Mouse (Mus musculus): ENCODE data around the gene Dnajb3.
"Not testable (repeated sequence)": the region's sequence is repeated elsewhere in the genome, so short reads cannot be mapped to it uniquely, and the experiment has no call there.

The Dnajb3 gene

GRCm38 (mm10) chr1:88231803-88232499 lies 26.4 kb upstream of the Dnajb3 start:
- in situ Hi-C loops (cut with MboI, MseI) = no loop called here

GRCm38 (mm10) chr1:88230981-88231802 lies 25.6 kb upstream of the Dnajb3 start:
- in situ Hi-C loops (cut with MboI, MseI) = no loop called here

- in situ Hi-C loops (cut with MboI, MseI) = no loop called here
These were observed 24.8 kb upstream of the Dnajb3 start for GRCm38 (mm10) chr1:88230421-88230820.

DNA sequence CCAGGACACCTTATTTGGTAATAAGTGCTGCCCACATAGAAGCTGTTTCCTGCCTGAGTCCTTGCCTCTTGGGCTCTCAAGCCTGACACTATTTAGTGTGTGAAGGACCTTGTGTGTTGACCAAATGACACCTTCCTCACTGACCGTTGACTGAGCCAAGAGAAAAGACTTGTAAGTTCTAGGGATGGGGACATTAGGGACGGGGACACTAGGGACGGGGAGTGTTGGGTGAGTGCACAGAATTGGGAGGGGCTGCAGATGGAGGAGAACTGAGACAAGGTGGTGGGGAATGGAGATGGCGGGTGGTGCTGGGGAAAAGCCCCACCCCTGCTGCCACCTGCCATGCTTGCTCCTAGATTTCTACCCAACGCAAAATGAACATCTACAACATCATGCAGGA lies 24.4 kb upstream of the Dnajb3 start:
- in situ Hi-C loops (cut with MboI, MseI) = no loop called here

DNA sequence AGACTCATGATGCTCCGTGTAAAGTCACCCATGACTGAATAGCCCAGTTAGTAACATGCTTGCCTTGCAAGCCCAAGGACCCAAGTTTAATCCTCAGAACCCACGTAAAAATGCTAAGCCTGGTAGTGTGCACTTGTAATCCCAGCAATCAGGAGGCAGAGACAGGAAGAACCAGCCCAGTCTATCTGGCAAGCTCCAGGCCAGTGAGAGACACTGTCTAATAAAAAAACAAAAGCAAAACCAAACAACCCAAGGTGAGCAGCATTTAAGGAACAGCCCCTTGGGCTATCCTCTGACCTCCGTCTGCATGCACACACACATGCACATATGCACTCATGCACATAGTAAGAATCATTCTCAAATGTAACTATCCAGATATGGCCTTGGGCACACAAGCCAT lies 24.0 kb upstream of the Dnajb3 start:
- in situ Hi-C loops (cut with MboI, MseI) = no loop called here

DNA sequence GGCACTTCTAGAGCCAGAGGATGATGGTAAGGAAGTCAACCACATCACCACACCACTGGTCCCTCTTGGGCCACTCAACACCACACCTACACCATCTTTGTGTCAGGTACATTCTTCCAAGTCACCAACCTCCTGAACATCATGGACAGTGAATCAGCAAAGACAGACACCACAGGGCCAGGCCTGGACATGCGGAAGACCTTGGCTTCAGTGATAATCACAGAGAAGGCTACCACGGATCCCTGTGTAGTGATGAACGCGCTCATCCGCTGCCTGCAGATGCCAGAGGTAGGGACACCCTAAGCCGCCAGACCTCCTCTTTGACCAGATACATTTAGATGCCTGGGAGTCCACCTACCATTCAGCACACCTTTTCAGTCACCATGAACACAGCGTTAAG lies 22.5 kb upstream of the Dnajb3 start:
- in situ Hi-C loops (cut with MboI, MseI) = no loop called here

DNA sequence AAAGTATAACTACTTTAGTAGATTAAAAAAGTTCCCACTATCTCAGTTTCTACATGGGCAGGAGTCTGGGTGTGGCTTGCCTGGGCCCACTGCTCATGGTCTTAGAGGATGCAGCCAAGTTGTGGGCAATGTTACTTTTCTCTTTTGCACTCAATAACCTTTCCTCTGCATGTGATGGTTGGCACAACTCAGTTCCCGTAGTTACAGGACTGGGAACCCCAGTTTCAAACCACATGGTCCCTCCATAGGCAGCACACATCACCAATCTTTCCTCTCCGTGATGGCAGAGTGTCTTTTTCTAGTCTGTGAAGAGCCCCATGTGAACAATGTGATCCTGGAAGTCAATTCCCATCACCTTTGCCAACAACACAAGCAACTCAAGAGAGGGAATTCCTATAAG lies 21.9 kb upstream of the Dnajb3 start:
- in situ Hi-C loops (cut with MboI, MseI) = no loop called here

GRCm38 (mm10) chr1:88226670-88227379 lies 21.2 kb upstream of the Dnajb3 start, which contains the start of gene Mroh2a:
Gene Mroh2a (plus strand): TSS chr1:88226986.
- in situ Hi-C loops (cut with MboI, MseI) = no loop called here

GRCm38 (mm10) chr1:88225741-88226140 lies 20.2 kb upstream of the Dnajb3 start:
- in situ Hi-C loops (cut with MboI, MseI) = no loop called here

DNA sequence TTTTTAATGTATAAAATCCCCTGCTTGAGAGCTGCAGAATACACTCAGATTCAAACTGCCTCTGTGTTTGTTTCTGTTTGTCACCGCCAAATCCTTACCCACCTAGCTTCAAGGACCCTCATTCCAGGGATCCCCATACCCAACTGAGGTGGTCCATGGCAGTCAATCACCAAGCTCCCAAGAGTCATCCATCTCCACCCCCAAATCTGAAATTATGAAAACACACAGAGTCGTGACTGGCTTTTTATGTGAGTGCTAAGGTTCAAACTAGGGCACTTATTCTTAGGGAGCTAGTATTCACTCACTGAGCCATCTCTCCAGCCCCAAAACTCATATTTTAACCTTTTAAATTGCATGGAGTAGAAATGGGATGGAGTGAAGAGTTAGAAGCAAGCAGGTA lies 19.7 kb upstream of the Dnajb3 start:
- in situ Hi-C loops (cut with MboI, MseI) = not testable (repeated sequence)

DNA sequence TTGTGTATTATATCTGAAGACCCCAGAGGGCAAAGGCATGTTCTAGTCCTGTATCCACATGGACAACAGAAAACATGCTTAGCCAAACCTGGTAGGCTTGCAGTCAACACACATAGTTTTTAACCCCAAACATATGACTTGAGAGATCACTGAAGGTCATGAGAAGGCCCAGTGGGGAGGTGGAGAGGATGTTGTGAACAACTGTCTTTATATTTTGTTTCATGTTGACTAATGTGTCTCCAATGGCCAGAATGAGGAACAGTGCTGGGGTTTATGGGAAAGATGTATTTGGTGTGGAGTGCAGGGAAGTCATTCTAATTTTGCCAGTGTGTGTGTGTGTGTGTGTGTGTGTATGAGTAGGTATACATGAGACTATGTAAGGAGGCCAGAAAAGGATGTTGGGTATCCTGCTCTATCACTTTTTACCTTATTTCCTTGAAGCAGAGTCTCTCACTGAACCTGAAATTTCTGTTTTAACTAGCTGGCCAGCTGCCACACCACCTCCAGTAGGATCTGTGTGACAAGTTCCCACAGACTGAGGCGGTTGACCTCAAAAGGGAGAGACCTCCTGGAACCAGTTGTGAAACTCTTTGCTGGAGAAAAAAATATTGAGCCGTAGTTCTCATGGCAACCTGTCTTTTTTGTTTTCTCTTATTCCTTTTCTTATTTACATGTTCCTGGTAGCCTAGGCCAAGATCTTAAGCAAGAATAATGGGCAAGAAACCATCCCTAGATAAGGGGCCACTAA lies 18.6 kb upstream of the Dnajb3 start:
- in situ Hi-C loops (cut with MboI, MseI) = no loop called here

DNA sequence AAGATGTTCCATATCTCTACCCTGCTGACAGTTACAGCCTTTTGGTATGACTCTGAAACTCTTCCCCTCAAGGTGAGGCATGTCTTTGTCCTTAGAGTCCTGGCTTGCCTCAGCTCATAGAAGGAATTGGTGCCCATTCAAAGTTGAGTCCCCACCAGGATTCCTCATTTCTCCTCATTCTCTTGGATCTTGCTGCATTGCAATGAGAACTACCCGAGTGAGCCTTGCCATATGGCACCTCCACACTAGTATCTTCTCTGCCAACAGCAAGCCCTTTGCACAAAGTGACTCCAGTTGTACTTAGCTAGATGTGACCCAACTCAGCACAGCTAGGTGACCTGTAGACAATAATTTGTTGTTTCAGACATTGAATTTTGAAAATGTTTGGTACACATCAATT lies 18.0 kb upstream of the Dnajb3 start:
- in situ Hi-C loops (cut with MboI, MseI) = no loop called here

DNA sequence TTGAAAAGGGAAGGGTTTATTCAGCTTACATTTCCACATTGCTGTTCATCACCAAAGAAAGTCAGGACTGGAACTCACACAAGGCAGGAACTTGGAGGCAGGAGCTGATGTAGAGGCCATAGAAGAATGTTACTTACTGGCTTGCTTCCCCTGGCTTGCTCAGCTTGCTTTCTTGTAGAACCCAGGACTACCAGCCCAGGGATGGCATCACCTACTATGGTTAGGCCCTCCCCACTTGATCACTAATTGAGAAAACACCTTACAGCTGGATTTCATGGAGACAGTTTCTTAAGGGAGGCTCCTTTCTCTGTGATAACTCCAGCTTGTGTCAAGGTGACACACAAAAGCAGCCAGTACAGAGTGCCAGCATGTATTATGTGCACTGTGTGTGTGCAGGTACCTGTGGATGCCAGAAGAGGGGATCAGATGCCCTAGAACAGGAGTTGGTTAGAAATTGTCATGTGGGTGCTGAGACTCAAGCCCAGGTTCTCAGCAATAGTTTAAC lies 17.5 kb upstream of the Dnajb3 start:
- in situ Hi-C loops (cut with MboI, MseI) = not testable (repeated sequence)

- in situ Hi-C loops (cut with MboI, MseI) = no loop called here
These were observed 16.6 kb upstream of the Dnajb3 start for GRCm38 (mm10) chr1:88222216-88222615.

DNA sequence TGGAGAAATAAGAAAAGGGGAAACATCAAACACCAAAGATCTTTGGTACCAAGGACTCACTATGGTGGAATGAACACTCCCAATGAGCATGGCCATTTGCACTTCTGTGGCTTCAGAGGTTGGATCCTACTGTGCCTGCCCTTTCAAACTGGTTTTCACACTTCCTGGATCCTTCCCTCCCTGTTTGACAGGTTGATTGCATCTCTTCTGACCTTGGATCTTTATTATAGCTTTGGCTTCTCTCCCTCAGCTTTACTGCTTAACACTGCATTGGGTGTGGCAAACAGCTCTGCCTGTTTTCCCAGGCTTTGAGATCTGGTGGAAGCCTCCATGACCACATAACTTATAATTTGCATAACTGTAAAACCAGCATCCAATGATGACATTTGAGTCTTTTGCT lies 14.8 kb upstream of the Dnajb3 start:
- in situ Hi-C loops (cut with MboI, MseI) = no loop called here

- in situ Hi-C loops (cut with MboI, MseI) = no loop called here
These were observed 13.5 kb upstream of the Dnajb3 start for GRCm38 (mm10) chr1:88219054-88219453.

GRCm38 (mm10) chr1:88218591-88218990 lies 13.0 kb upstream of the Dnajb3 start:
- in situ Hi-C loops (cut with MboI, MseI) = no loop called here

GRCm38 (mm10) chr1:88218051-88218450 lies 12.5 kb upstream of the Dnajb3 start:
- in situ Hi-C loops (cut with MboI, MseI) = no loop called here

GRCm38 (mm10) chr1:88217576-88217975 lies 12.0 kb upstream of the Dnajb3 start:
- in situ Hi-C loops (cut with MboI, MseI) = no loop called here

DNA sequence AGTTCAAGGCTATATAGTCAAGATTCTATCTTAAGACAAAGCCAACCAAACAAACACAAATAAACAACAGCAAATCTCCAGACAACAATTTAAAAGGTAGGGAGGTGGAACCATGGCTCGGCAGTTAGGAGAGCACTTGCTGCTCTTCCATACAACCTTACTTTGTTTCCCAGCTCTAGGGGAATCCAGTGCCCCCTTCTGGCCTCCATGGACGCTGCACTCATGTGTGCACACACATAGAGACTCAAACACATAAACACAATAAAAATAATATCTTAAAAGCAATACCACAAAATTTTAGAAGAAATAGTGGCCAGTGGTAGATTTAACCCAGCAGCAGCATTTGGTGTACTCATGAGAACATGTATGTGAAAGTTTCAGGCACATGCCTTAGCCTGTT lies 11.6 kb upstream of the Dnajb3 start:
- in situ Hi-C loops (cut with MboI, MseI) = no loop called here

DNA sequence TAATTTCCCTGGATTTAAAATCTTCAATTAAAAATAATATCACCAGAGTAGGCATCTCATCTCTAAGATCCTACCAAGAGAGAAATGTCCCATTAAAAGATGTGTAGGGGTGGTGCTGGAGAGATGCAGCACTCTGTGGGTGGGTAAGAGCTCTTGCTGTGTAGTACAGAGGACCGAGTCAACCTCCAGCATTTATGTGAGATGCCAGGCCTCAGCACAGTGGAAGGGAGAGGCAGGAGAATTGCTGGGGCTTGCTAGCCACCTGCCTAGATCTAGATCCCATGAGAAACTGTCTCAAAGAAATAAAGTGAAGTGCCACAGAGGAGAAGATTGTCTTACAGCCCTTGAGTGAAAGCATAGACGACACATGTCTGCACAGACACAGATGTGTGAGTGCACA lies 11.0 kb upstream of the Dnajb3 start:
- in situ Hi-C loops (cut with MboI, MseI) = no loop called here
